Mouse (Mus musculus) forebrain, embryonic 15.5 days (tissue): Measurements from ENCODE around the gene Ddx31. TPM values are rescaled to one million over a fixed set of nuclear protein-coding genes. Genes with fewer than 3 reads are reported as not detected.

Experiments used
- ATAC-seq: fragments of 200-750 bp; cut with Nextera tagmentation; replicated peaks from 2 replicates; pipeline ENCODE4 v1.8.0; 2017; ENCODE audit warnings: mild to moderate bottlenecking, moderate TSS enrichment, moderate library complexity
- H3K27ac ChIP-seq: fragments of 300-500 bp; sonication (generic); replicated peaks from 2 replicates; pipeline ENCODE4 v1.5.1; 2015; ENCODE audit warnings: mild to moderate bottlenecking, inconsistent platforms
- H3K27me3 ChIP-seq: fragments of 300-500 bp; sonication (generic); 2 replicates; pipeline ENCODE4 v1.6.1; 2015; ENCODE audit warnings: inconsistent platforms
- H3K36me3 ChIP-seq: fragments of 300-500 bp; sonication (generic); 2 replicates; pipeline ENCODE4 v1.6.1; 2015; ENCODE audit warnings: mild to moderate bottlenecking, inconsistent platforms
- H3K4me1 ChIP-seq: fragments of 300-500 bp; sonication (generic); 2 replicates; pipeline ENCODE4 v1.6.1; 2015; ENCODE audit warnings: inconsistent platforms
- H3K4me2 ChIP-seq: fragments of 300-500 bp; sonication (generic); replicated peaks from 2 replicates; pipeline ENCODE4 v1.6.1; 2015; ENCODE audit warnings: mild to moderate bottlenecking, inconsistent platforms
- H3K4me3 ChIP-seq: fragments of 300-500 bp; sonication (generic); 2 replicates; pipeline ENCODE4 v1.5.1; 2015; ENCODE audit warnings: mild to moderate bottlenecking, inconsistent platforms
- H3K9ac ChIP-seq: fragments of 300-500 bp; sonication (generic); replicated peaks from 2 replicates; pipeline ENCODE4 v1.6.1; 2015; ENCODE audit warnings: mild to moderate bottlenecking, inconsistent platforms
- H3K9me3 ChIP-seq: fragments of 300-500 bp; sonication (generic); 2 replicates; pipeline ENCODE4 v1.6.1; 2016; ENCODE audit warnings: inconsistent platforms
- WGBS: fragments of 180-500 bp; shearing (Covaris S2); methylation state at CpG from one replicate; pipeline ENCODE4 v1.1.7; 2015; ENCODE audit warnings: mixed read lengths; 5-methylcytosine and 5-hydroxymethylcytosine counted together
- polyA plus RNA-seq: library from polyadenylated mRNA; unstranded; fragments of >200 nt; fragmentation: Nextera tagmentation; extraction: Ambion mirVana; gene quantifications from 2 replicates; pipeline ENCODE4 v1.2.1, GENCODE M21; 2015

The Ddx31 gene
- polyA plus RNA-seq, 1 experiment from 2014 or later = 17.2 TPM

DNA sequence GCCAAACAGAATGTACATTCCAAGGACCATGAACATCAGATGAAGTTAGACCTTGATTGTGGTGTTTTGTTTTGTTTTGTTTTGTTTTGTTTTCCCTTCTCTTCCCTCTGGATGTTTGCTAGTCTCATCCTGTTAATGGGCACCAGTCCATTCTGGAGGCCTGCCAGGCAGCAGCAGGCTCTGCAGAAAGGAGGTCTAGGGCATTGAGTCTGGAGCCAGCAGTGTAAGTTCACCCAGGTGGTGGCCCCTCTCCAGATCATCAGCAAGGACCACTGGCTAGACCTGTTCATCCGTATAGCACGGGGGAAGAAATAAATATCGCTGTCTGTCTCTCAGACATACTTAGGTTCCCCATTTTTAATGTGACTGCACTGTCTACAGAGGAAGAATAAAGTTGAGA, 41.1 kb downstream of the Ddx31 start:
- Histone ChIP-seq H3K4me2 (no peak overlapping the region), H3K9ac (no peak overlapping the region), H3K4me1 (peaks cover 2% of the 10 kb centered on the region; the same call in 1 of the 2 replicates), H3K36me3 (peaks cover 23% of the 10 kb centered on the region; the same call in 1 of the 2 replicates), H3K4me3 (no peak overlapping the region), H3K9me3 (no peaks in the 10 kb centered on the region), H3K27ac (no peak overlapping the region), H3K27me3 (no peaks in the 10 kb centered on the region)
- 87% methylated on average over 3 of the region's 3 CpGs for WGBS
- ATAC-seq = no peak

DNA sequence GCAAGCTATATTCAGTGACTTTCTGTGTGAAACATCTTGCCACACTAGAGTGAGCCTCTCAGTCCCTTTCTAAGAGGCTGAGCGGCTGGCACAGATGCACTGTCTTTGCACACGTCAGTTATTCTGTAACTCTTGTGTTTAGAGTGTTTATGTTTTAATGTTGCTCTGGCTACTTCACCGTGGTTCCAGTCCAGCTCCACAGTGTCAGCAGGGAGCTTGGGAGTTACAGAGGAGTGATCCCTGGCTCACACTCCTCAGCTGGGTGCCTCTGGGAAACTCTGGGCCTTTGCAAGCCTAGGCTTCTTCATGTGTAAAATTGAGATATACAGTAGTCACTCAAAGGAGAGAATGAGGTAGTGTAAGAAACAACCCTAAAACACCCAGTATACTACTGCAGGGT, 41.8 kb downstream of the Ddx31 start:
- H3K9me3 ChIP-seq = no peaks in the 10 kb centered on the region
- H3K27me3 ChIP-seq = no peaks in the 10 kb centered on the region
- H3K4me3 ChIP-seq = no peak overlapping the region
- H3K4me2 ChIP-seq = no peak overlapping the region
- no peak overlapping the region for H3K9ac ChIP-seq
- H3K4me1 ChIP-seq = peaks cover 2% of the 10 kb centered on the region; the same call in 1 of the 2 replicates
- ATAC-seq = no peak
- 83% methylated on average over 3 of the region's 3 CpGs for WGBS
- H3K27ac ChIP-seq = no peak overlapping the region
- H3K36me3 ChIP-seq = peaks cover 20% of the 10 kb centered on the region; the same call in 1 of the 2 replicates

DNA sequence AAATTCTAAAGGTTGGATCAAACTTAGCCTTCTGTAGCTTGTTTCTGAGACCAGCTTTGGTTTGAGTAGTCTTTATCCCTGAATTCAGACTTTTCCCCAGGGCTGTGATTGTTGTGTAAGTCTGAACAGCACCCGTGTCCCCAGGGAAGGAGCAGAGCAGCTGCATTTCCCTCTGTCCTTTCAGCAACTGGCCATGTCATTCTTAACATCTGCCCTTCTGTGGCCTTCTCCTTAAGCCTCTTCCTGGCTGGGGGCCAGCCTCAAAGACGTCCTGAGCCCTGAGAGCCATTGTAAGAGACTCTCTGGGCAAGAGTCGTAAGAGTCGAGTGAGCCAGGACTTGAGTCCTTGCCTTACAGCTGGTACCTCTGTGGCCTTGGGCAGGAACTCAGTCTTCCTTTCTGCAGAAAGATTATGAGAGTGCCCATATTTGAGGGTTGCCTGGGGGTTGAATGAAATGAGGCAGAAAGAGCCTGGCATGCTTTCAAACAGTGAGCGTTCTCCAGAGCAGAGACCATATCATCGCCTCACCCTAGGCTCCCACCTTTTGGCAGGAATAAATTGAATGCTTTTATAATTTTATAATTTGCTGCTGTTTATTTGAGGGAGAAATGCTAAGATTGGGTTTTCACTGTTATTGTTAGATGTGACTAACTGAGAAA, 42.8 kb downstream of the Ddx31 start:
- Histone ChIP-seq H3K4me2 (no peak overlapping the region), H3K27ac (no peak overlapping the region), H3K9me3 (no peaks in the 10 kb centered on the region), H3K9ac (no peak overlapping the region), H3K4me1 (peaks cover 2% of the 10 kb centered on the region; the same call in 1 of the 2 replicates), H3K36me3 (peaks cover 26% of the 10 kb centered on the region; the same call in 1 of the 2 replicates), H3K4me3 (no peak overlapping the region), H3K27me3 (no peaks in the 10 kb centered on the region)
- no peak for ATAC-seq
- WGBS = 58% methylated on average over 6 of the region's 6 CpGs

DNA sequence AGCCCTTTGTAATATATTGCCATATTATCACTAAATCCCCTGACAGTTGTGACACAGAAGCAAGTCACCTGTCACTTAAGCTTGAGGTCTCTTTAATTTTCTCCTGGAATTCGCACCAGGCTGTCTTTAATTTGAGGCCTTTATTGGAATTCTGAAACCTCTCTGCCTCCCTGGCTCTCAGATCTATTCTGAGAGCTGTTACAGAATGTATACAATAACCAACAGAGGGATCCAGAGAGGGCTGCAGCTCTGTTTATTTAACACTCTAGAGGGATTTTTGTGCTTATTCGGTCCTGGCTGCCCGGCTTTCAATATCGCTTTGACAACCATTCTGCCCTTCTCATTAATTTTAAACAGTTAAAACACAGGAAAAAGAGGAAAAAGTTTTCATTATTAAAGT, 44.7 kb downstream of the Ddx31 start:
- H3K9ac ChIP-seq = no peak overlapping the region
- no peaks in the 10 kb centered on the region for H3K27me3 ChIP-seq
- H3K4me1 ChIP-seq = peaks cover 2% of the 10 kb centered on the region; the same call in 1 of the 2 replicates
- H3K4me2 ChIP-seq = no peak overlapping the region
- peaks cover 36% of the 10 kb centered on the region; the same call in 1 of the 2 replicates for H3K36me3 ChIP-seq
- H3K4me3 ChIP-seq = no peak overlapping the region
- WGBS = 38% methylated on average over 4 of the region's 4 CpGs
- ATAC-seq = no peak
- no peak overlapping the region for H3K27ac ChIP-seq
- H3K9me3 ChIP-seq = no peaks in the 10 kb centered on the region

DNA sequence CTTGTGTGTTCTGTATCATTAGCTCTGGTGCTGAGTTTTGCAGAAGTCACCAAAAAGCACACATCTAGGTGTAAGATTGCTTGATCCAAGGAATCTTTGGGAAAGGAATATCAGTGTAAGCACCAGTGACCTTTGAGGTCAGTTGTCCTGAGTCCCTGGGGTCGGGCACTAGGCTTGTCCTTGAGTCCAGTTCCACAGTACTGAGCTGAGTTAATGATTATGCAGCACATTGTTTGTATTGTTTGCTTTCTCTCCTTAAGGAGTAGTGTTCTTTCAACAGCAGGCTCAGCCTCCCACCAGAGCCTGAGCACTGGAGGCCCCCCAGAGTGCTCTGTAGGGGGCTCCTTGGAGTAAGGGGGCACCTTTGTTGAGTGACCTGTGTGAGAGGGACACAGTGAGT, 52.6 kb downstream of the Ddx31 start:
- no peaks in the 10 kb centered on the region for H3K4me1 ChIP-seq
- H3K9me3 ChIP-seq = no peaks in the 10 kb centered on the region
- ATAC-seq = no peak
- no peaks in the 10 kb centered on the region for H3K27me3 ChIP-seq
- no peak overlapping the region for H3K4me2 ChIP-seq
- no peak overlapping the region for H3K9ac ChIP-seq
- 12% methylated on average over 1 of the region's 1 CpGs for WGBS
- no peak overlapping the region for H3K27ac ChIP-seq
- no peak overlapping the region for H3K4me3 ChIP-seq
- peaks cover 24% of the 10 kb centered on the region; the same call in 1 of the 2 replicates for H3K36me3 ChIP-seq

DNA sequence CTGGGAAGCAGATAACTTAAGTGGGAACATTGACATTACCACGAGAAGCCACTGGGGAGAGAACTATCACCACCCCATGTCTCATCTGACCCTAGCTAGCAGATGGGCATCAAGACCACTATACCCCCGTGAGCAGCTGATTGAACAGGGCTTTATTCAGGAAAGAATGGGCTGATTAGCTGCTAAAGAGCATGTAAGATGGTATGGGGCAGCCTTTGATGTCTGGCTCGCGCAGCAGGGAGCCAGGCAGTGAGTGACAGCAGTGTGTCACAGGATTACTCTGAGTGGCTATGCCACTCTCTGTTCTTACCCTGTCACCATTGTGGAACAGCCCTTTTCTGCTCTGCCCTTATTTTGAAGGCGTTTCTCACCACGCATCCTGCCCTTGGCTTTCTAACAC, 53.3 kb downstream of the Ddx31 start:
- H3K9ac ChIP-seq = no peak overlapping the region
- H3K36me3 ChIP-seq = peaks cover 22% of the 10 kb centered on the region; the same call in 1 of the 2 replicates
- WGBS = 44% methylated on average over 6 of the region's 6 CpGs
- no peak overlapping the region for H3K27ac ChIP-seq
- H3K27me3 ChIP-seq = no peaks in the 10 kb centered on the region
- H3K9me3 ChIP-seq = no peaks in the 10 kb centered on the region
- H3K4me2 ChIP-seq = no peak overlapping the region
- ATAC-seq = no peak
- H3K4me1 ChIP-seq = no peaks in the 10 kb centered on the region
- H3K4me3 ChIP-seq = no peak overlapping the region

DNA sequence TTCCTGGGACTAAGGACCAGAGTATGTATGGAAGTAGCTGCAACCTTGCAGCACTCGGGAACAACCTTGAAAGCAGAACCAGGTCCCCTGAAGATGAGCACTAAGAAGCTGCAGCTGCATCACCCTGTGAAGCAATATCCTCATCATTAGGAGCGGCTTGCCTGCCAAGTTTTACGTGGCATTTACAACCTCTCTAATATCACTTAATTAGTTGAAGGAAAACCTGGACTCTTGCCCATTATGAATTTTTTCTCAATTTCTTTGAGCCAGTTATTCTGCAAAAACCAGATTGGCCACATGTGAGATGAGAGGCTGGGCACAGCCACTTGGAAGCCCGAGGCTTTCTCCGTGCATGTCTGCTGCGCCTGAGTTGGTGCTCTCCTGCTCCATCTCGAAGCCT, 55.7 kb downstream of the Ddx31 start:
- H3K27me3 ChIP-seq = no peaks in the 10 kb centered on the region
- no peak overlapping the region for H3K4me2 ChIP-seq
- 73% methylated on average over 7 of the region's 7 CpGs for WGBS
- H3K27ac ChIP-seq = no peak overlapping the region
- no peak overlapping the region for H3K4me3 ChIP-seq
- peaks cover 14% of the 10 kb centered on the region; the same call in 1 of the 2 replicates for H3K36me3 ChIP-seq
- no peaks in the 10 kb centered on the region for H3K4me1 ChIP-seq
- no peak for ATAC-seq
- no peaks in the 10 kb centered on the region for H3K9me3 ChIP-seq
- H3K9ac ChIP-seq = no peak overlapping the region

DNA sequence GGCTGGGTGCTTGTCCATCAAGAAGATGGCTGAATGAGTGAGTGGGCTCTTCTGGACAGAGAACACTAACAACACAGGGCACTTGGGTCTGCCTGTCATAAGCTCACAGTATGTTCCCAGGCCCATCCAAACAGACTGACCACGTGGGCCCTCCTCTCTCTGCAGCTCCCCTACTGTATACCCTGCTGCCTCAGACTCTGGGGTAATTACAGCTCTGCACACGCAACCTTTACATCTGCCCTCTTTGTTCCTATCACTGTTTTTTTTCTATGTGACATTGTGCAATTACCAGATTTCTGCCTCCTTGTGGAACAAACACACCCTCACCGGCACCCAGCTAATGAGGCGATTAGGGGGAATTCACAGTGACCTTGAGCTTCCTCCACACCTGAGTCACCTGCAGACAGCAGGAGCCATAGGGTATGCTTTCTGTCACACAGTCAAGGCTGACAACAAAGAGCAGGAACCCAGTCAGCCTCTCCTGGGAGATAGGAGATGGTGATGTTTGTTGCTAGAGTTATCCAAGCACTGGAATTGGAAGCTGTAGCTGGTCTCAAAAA, 57.2 kb downstream of the Ddx31 start:
- 66% methylated on average over 4 of the region's 4 CpGs for WGBS
- Histone ChIP-seq H3K4me2 (no peak overlapping the region), H3K9me3 (no peaks in the 10 kb centered on the region), H3K27me3 (no peaks in the 10 kb centered on the region), H3K27ac (no peak overlapping the region), H3K4me3 (no peak overlapping the region), H3K36me3 (peaks cover 10% of the 10 kb centered on the region; the same call in 1 of the 2 replicates), H3K4me1 (no peaks in the 10 kb centered on the region), H3K9ac (no peak overlapping the region)
- ATAC-seq = no peak

DNA sequence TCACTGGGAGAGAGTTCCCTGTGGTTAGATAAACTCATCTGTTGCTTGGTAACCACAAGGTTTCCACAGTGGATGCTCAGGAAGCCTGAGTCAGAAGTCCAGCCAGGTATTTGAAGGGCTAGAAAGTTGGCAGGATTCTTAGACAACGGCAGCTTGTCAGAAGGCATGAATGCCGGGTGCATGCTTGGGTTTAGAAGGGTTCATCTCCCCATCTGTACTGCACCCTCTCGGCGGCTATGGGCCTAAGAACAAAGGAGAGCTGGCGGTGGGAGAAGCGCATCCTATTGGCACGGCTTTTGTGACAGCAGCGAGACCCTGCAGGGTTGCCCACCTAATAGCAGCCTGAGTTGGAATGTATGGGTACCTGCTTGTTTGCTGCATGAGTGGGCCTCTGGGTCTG, 62.1 kb downstream of the Ddx31 start:
- H3K36me3 ChIP-seq = peaks cover 13% of the 10 kb centered on the region; the same call in 1 of the 2 replicates
- no peak overlapping the region for H3K4me3 ChIP-seq
- no peaks in the 10 kb centered on the region for H3K9me3 ChIP-seq
- peaks cover 27% of the 10 kb centered on the region for H3K27me3 ChIP-seq
- WGBS = 83% methylated on average over 8 of the region's 8 CpGs
- no peak overlapping the region for H3K27ac ChIP-seq
- no peak for ATAC-seq
- no peaks in the 10 kb centered on the region; the same call in 1 of the 2 replicates for H3K4me1 ChIP-seq
- H3K9ac ChIP-seq = no peak overlapping the region
- no peak overlapping the region for H3K4me2 ChIP-seq

DNA sequence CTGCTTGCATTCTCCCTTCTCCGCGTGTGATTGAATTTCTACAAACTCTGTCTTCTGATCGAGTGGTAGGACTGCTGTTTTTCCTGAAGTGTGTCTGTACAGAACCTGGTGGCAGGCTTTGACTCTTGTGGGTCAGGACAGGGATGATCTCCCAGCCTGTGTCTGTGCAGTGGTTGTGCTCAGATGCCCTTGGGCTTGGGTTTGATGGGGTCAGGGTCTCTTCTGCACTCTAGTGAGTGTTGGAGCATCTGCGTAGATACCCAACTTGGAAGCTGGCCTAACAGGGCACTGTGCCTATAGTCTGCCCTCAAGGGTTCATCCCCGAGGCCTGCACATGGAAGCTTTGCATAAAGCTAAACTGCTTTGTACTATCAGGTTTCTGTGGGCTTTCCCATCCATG, 63.7 kb downstream of the Ddx31 start:
- ATAC-seq = no peak
- peaks cover 15% of the 10 kb centered on the region for H3K4me1 ChIP-seq
- H3K4me2 ChIP-seq = no peak overlapping the region
- H3K27ac ChIP-seq = no peak overlapping the region
- H3K4me3 ChIP-seq = no peak overlapping the region
- no peaks in the 10 kb centered on the region for H3K9me3 ChIP-seq
- H3K27me3 ChIP-seq = peaks cover 42% of the 10 kb centered on the region
- H3K36me3 ChIP-seq = peaks cover 11% of the 10 kb centered on the region; the same call in 1 of the 2 replicates
- WGBS = 86% methylated on average over 5 of the region's 5 CpGs
- no peak overlapping the region for H3K9ac ChIP-seq

DNA sequence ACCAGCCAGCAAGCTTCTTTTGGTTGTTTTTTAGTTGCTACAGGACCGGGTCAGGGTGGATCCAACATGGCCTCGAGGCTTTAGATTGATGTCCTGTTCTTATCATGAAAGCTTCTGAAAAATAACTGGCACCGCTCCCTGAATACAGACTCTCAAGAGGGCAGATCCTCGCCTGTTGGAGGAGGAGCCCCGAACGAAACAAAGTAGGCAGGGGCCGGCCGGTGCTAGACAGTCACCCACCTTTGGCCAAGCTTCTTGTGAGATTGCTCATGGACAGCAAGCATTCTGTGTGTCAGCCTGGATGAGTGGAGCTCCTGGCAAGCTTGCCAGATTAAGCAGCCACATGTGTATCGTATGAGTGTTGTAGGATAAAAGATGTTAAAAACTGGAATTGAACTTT, 64.6 kb downstream of the Ddx31 start:
- peaks cover 8% of the 10 kb centered on the region; the same call in 1 of the 2 replicates for H3K36me3 ChIP-seq
- H3K27me3 ChIP-seq = peaks cover 51% of the 10 kb centered on the region
- ATAC-seq = no peak
- no peak overlapping the region for H3K4me2 ChIP-seq
- no peak overlapping the region for H3K4me3 ChIP-seq
- WGBS = 83% methylated on average over 9 of the region's 9 CpGs
- no peak overlapping the region for H3K27ac ChIP-seq
- H3K9me3 ChIP-seq = no peaks in the 10 kb centered on the region
- no peak overlapping the region for H3K9ac ChIP-seq
- H3K4me1 ChIP-seq = peaks cover 22% of the 10 kb centered on the region

DNA sequence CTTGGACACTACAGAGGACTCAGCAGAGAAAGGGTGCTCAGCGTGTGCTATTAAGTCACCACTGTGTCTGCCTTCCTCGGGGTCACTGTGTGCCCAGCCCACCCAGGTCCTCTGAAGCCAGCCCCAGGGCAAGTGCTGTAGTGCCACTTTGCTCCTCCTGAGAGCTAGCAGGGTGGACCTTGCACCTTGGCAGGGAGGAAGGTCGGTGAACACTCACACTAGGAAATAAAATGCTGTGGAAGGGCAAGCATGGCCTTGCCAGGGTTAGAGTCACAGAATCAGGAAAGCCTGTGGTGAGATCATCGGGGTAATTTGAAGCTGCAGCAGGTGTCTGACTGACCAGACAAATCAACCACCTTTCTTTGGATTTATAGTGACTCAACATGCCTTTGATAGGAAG, 65.4 kb downstream of the Ddx31 start:
- Histone ChIP-seq H3K4me3 (no peak overlapping the region), H3K27me3 (peaks cover 59% of the 10 kb centered on the region), H3K4me2 (no peak overlapping the region), H3K4me1 (peaks cover 22% of the 10 kb centered on the region), H3K9ac (no peak overlapping the region), H3K27ac (no peak overlapping the region), H3K36me3 (peaks cover 8% of the 10 kb centered on the region; the same call in 1 of the 2 replicates), H3K9me3 (no peaks in the 10 kb centered on the region)
- WGBS = 41% methylated on average over 4 of the region's 4 CpGs
- no peak for ATAC-seq
